Mouse (Mus musculus) myocyte (in vitro differentiated cells): Measurements from ENCODE around the gene Cutc. TPM values are rescaled to one million over a fixed set of nuclear protein-coding genes. Genes with fewer than 3 reads are reported as not detected.
A peak's percentile ranks its signal among the peaks of the same experiment; 100 is the strongest.

Source experiments
- H3K27me3 ChIP-seq: one replicate; pipeline ENCODE4 v1.6.1; 2011; ENCODE audit not compliant: control insufficient read depth, insufficient read depth, insufficient read length
- H3K36me3 ChIP-seq: one replicate; pipeline ENCODE4 v1.6.1; 2011; ENCODE audit not compliant: control insufficient read depth, insufficient read depth
- H3K4me2 ChIP-seq: one replicate; pipeline ENCODE4 v1.6.1; 2011; ENCODE audit warnings: low read depth, control low read depth
- H3K4me3 ChIP-seq: one replicate; pipeline ENCODE4 v1.5.1; 2011; ENCODE audit warnings: mild to moderate bottlenecking, control low read depth, moderate library complexity
- H3K79me2 ChIP-seq: one replicate; pipeline ENCODE4 v1.6.1; 2011; ENCODE audit not compliant: control insufficient read depth, insufficient read depth
- H3ac ChIP-seq: one replicate; pipeline ENCODE4 v1.6.1; 2011; ENCODE audit not compliant: control insufficient read depth, insufficient read length
- CEBPB ChIP-seq: IDR thresholded peaks from 2 replicates; pipeline ENCODE4 v1.6.1; 2011; ENCODE audit warnings: mild to moderate bottlenecking, moderate library complexity; ENCODE audit not compliant: poor library complexity, insufficient read depth, severe bottlenecking
- E2F4 ChIP-seq: IDR thresholded peaks from one replicate; pipeline ENCODE4 v1.6.1; 2011; ENCODE audit warnings: mild to moderate bottlenecking, control low read depth, moderate library complexity; ENCODE audit not compliant: insufficient read depth
- MAX ChIP-seq: IDR thresholded peaks from one replicate; pipeline ENCODE4 v1.6.1; 2011; ENCODE audit warnings: low read depth, mild to moderate bottlenecking, control low read depth
- MYOD1 ChIP-seq, 3 experiments: IDR thresholded peaks; one replicate each; pipeline ENCODE4 v1.6.1; 2011; ENCODE audit warnings: control low read depth in 2 of 3, low read depth in 2 of 3, mild to moderate bottlenecking in 2 of 3, moderate library complexity in 1 of 3; ENCODE audit not compliant: insufficient read length in 2 of 3, control insufficient read depth in 1 of 3
- MYOG ChIP-seq, 3 experiments: IDR thresholded peaks; one replicate each; pipeline ENCODE4 v1.6.1; 2011; ENCODE audit warnings: control low read depth in 2 of 3, low read depth in 2 of 3, mild to moderate bottlenecking in 2 of 3; ENCODE audit not compliant: insufficient read length in 2 of 3, control insufficient read depth in 1 of 3, insufficient read depth in 1 of 3
- POLR2A ChIP-seq: IDR thresholded peaks from one replicate; pipeline ENCODE4 v1.6.1; 2011; ENCODE audit warnings: low read depth, mild to moderate bottlenecking, control low read depth, moderate library complexity; ENCODE audit not compliant: insufficient read length
- POLR2AphosphoS2 ChIP-seq: IDR thresholded peaks from one replicate; pipeline ENCODE4 v1.6.1; 2011; ENCODE audit warnings: low read depth, control low read depth; ENCODE audit not compliant: insufficient read length
- REST ChIP-seq: IDR thresholded peaks from one replicate; pipeline ENCODE4 v1.6.1; 2011; ENCODE audit warnings: mild to moderate bottlenecking, control low read depth, moderate library complexity; ENCODE audit not compliant: insufficient read depth, insufficient read length
- SRF ChIP-seq: IDR thresholded peaks from one replicate; pipeline ENCODE4 v1.6.1; 2011; ENCODE audit warnings: low read depth; ENCODE audit not compliant: control insufficient read depth, insufficient read length
- TCF12 ChIP-seq: IDR thresholded peaks from one replicate; pipeline ENCODE4 v1.6.1; 2011; ENCODE audit warnings: mild to moderate bottlenecking, control low read depth; ENCODE audit not compliant: poor library complexity, insufficient read depth, severe bottlenecking
- TCF3 ChIP-seq: IDR thresholded peaks from one replicate; pipeline ENCODE4 v1.6.1; 2011; ENCODE audit warnings: low read depth, control low read depth; ENCODE audit not compliant: insufficient read length
- USF1 ChIP-seq: IDR thresholded peaks from one replicate; pipeline ENCODE4 v1.6.1; 2011; ENCODE audit warnings: low read depth, mild to moderate bottlenecking, control low read depth, moderate library complexity
- polyA plus RNA-seq: library from polyadenylated mRNA; unstranded; fragments of >200 nt; fragmentation: generic; extraction: Trizol; gene quantifications from one replicate; pipeline ENCODE4 v1.2.1, GENCODE M21; 2012; ENCODE audit warnings: missing spikeins

The Cutc gene
- 5.1 TPM for polyA plus RNA-seq

DNA sequence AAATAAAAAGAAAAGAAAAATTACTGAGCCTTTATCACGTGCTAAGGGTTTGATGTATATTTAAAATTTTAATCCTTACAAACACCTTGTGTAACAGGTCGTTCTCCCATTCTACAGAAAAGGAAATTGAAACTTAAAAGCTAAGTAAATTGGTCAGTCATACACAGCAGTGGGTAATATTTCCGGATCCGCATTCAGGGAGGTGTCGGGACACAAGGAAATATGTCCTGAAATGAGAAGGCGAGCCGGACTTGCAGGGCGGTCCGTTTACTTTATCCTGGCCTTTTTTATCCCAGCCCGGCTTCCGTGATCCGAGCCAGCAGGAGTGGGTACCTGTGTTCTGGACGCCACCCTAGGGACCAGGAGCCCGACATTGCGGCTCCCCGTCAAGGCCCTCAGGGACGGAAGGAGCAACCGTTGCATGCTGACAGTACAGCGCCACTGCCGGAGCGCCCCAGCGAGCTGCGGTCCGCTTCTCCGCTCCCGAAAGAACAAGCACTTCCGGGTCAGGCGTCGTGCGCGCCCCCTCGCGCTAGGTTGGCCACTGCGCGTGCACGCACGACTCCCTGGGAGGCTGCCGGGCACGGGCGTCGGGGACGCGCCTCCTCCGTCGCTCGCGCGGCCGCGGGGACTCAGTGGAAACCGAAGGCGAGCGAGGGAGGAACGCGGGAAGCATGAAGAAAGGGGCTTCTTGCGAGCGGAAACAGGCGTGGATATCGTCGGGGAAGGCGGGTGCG lies at the start of gene Cutc, which contains the start of gene Cox15:
Gene Cutc (plus strand): TSS at position 508 of the 737 bp plus-strand sequence.
Gene Cox15 (minus strand): TSS at position 512 of the 737 bp plus-strand sequence.
- TF ChIP-seq MYOD1 (IDR thresholded peaks at IDR 0.05; ENCODE audit: control insufficient read depth in 1 of 3, insufficient read length in 2 of 3, low read depth in 2 of 3) = peak in 2 of 3 experiments; percentile 7 to 52
- TF ChIP-seq POLR2A = peak; percentile 97
- TF ChIP-seq CEBPB = no peak
- TF ChIP-seq POLR2AphosphoS2 = peak; percentile 97
- TF ChIP-seq REST = peak; percentile 39
- peak in 1 of 3 experiments; percentile 63 for TF ChIP-seq MYOG (IDR thresholded peaks at IDR 0.05; ENCODE audit: control insufficient read depth in 1 of 3, insufficient read depth in 1 of 3, insufficient read length in 2 of 3, low read depth in 2 of 3)
- H3K36me3 ChIP-seq = peaks cover 20% of the 10 kb centered on the region
- H3K4me2 ChIP-seq = peak within 1 kb of the TSS; percentile 87
- no peaks in the 10 kb centered on the region for H3K27me3 ChIP-seq
- H3ac ChIP-seq = peak within 1 kb of the TSS; percentile 49
- H3K79me2 ChIP-seq = no peaks in the 10 kb centered on the region
- H3K4me3 ChIP-seq = peak within 1 kb of the TSS; percentile 64

DNA sequence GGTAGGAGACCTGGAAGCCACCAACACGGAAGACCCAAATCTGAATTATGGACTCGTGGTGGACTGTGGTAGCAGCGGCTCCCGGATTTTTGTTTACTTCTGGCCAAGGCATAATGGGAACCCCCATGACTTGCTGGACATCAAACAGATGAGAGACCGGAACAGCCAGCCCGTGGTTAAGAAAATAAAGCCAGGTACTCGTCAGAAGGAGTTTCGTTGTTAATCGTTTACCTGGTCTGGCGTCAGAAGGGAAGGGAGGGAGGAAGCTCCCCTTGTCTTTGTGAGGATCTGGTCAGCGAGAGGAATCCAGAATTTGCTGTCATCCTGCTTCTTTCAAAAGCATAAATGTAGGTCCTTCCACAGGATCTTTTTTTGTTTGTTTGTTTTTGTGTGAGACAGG lies 48.6 kb upstream of the Cutc start:
- TF ChIP-seq POLR2A (no peak), SRF (no peak), MYOD1 (IDR thresholded peaks at IDR 0.05; ENCODE audit: control insufficient read depth in 1 of 3, insufficient read length in 2 of 3, low read depth in 2 of 3) (no peak), MAX (no peak), POLR2AphosphoS2 (no peak), TCF3 (no peak), TCF12 (no peak), CEBPB (no peak), E2F4 (no peak), USF1 (no peak), REST (no peak), MYOG (IDR thresholded peaks at IDR 0.05; ENCODE audit: control insufficient read depth in 1 of 3, insufficient read depth in 1 of 3, insufficient read length in 2 of 3, low read depth in 2 of 3) (no peak)

DNA sequence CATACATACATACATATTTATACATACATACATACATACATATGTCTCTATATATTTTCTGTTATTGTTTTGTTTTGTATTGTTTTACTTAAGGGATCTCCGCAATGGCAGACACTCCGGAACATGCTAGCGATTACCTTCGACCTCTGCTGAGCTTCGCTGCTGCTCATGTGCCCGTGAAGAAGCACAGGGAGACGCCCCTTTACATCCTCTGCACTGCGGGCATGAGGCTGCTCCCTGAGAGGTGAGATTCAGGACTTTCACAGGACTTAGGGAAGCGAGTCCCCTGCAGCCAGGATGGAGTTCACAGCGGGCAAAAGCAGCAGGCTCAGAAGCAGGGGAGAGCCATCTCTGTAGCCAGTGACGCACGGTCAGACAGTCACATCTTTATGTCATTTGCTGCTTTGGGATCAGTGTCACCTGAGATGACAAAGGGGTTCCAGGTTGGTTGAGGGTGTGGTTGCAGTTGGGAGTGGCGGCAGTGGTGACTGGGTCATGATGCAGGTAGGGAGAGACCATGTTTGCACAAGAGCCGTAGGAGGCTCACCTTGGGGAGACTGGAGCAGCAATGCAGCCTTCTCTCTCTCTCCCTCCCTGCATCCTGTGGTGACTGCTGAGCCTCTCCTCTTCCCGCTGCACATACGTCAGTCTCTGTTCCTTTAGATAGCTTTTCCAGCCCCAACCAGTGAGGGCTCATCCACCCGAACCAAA lies 47.9 kb upstream of the Cutc start:
- Histone ChIP-seq H3K36me3 (peaks cover 5% of the 10 kb centered on the region), H3ac (no peak overlapping the region)
- no peak for TF ChIP-seq POLR2A
- TF ChIP-seq CEBPB = no peak
- no peak for TF ChIP-seq TCF12
- no peak for TF ChIP-seq TCF3
- no peak for TF ChIP-seq REST
- no peak for TF ChIP-seq POLR2AphosphoS2
- no peak for TF ChIP-seq MYOD1 (IDR thresholded peaks at IDR 0.05; ENCODE audit: control insufficient read depth in 1 of 3, insufficient read length in 2 of 3, low read depth in 2 of 3)
- TF ChIP-seq E2F4 = no peak
- no peak for TF ChIP-seq USF1
- no peak for TF ChIP-seq SRF
- TF ChIP-seq MYOG (IDR thresholded peaks at IDR 0.05; ENCODE audit: control insufficient read depth in 1 of 3, insufficient read depth in 1 of 3, insufficient read length in 2 of 3, low read depth in 2 of 3) = no peak
- no peak for TF ChIP-seq MAX

More for the DNA sequence above, 48.6 kb upstream of the Cutc start:
- Histone ChIP-seq H3K27me3 (no peaks in the 10 kb centered on the region), H3K79me2 (no peaks in the 10 kb centered on the region), H3K4me3 (no peak overlapping the region), H3K36me3 (peaks cover 5% of the 10 kb centered on the region), H3K4me2 (no peak overlapping the region), H3ac (no peak overlapping the region)

DNA sequence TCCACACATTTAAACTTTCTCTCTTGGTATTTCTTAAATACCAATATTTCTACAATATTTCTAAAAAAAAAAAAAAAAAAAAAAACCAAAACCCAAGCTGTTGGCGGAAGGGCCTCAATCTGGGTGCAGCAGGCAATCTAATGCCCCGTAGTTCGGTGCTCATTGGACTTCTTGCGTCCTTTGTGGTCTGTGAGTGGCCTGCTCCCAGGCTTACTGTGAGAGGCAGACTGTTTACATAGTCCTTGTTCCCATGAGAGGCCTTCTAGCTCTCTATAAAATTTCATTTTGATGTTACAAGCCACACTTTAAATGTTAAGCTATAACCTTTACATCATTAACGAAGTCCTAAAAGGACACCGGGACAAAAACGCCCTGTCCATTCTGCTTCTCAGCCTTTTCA lies 44.6 kb upstream of the Cutc start:
- H3K4me2 ChIP-seq = no peak overlapping the region
- TF ChIP-seq POLR2AphosphoS2 (no peak), TCF3 (no peak), MYOD1 (IDR thresholded peaks at IDR 0.05; ENCODE audit: control insufficient read depth in 1 of 3, insufficient read length in 2 of 3, low read depth in 2 of 3) (no peak), SRF (no peak), MYOG (IDR thresholded peaks at IDR 0.05; ENCODE audit: control insufficient read depth in 1 of 3, insufficient read depth in 1 of 3, insufficient read length in 2 of 3, low read depth in 2 of 3) (no peak), USF1 (no peak), POLR2A (no peak), MAX (no peak), TCF12 (no peak), CEBPB (no peak), E2F4 (no peak), REST (no peak)
- no peaks in the 10 kb centered on the region for H3K36me3 ChIP-seq
- no peaks in the 10 kb centered on the region for H3K27me3 ChIP-seq
- no peak overlapping the region for H3K4me3 ChIP-seq
- no peak overlapping the region for H3ac ChIP-seq
- no peaks in the 10 kb centered on the region for H3K79me2 ChIP-seq

More for the DNA sequence above, 47.9 kb upstream of the Cutc start:
- no peaks in the 10 kb centered on the region for H3K79me2 ChIP-seq
- no peaks in the 10 kb centered on the region for H3K27me3 ChIP-seq
- H3K4me2 ChIP-seq = no peak overlapping the region
- H3K4me3 ChIP-seq = no peak overlapping the region
